Mouse (Mus musculus) hindbrain, embryonic 10.5 days (tissue): ENCODE data around the gene Grm5. TPM values are rescaled to one million over a fixed set of nuclear protein-coding genes. Genes with fewer than 3 reads are reported as not detected.

Experiments
- DNase-seq: peaks from one replicate; pipeline ENCODE4 v3.0.0-alpha.2; 2017; ENCODE audit warnings: low spot score
- H3K27ac ChIP-seq: fragments of 300-500 bp; sonication (generic); 2 replicates; pipeline ENCODE4 v1.5.1; 2016; ENCODE audit warnings: mild to moderate bottlenecking, moderate library complexity
- H3K27me3 ChIP-seq: fragments of 300-500 bp; sonication (generic); 2 replicates; pipeline ENCODE4 v1.6.1; 2016; ENCODE audit warnings: mild to moderate bottlenecking; ENCODE audit not compliant: poor library complexity, insufficient read depth, severe bottlenecking
- H3K36me3 ChIP-seq: fragments of 300-500 bp; sonication (generic); 2 replicates; pipeline ENCODE4 v1.6.1; 2016; ENCODE audit warnings: mild to moderate bottlenecking, moderate library complexity
- H3K4me1 ChIP-seq: fragments of 300-500 bp; sonication (generic); replicated peaks from 2 replicates; pipeline ENCODE4 v1.6.1; 2016; ENCODE audit warnings: mild to moderate bottlenecking
- H3K4me3 ChIP-seq: fragments of 300-500 bp; sonication (generic); 2 replicates; pipeline ENCODE4 v1.5.1; 2016; ENCODE audit warnings: mild to moderate bottlenecking, moderate library complexity
- H3K9me3 ChIP-seq: fragments of 300-500 bp; sonication (generic); 2 replicates; pipeline ENCODE4 v1.6.1; 2016; ENCODE audit warnings: mild to moderate bottlenecking, moderate library complexity
- WGBS: fragments of 180-500 bp; shearing (Covaris S2); methylation state at CpG from one replicate; pipeline ENCODE4 v1.1.7; 2016; 5-methylcytosine and 5-hydroxymethylcytosine counted together
- polyA plus RNA-seq: library from polyadenylated mRNA; unstranded; fragments of >200 nt; fragmentation: Nextera tagmentation; extraction: Ambion mirVana; gene quantifications from 2 replicates; pipeline ENCODE4 v1.2.1, GENCODE M21; 2016

Grm5 gene
- polyA plus RNA-seq: 0.07 and 0.41 TPM in 2 replicates

GRCm38 (mm10) chr7:87583868-87584267, at the start of gene Grm5:
TSS of gene Grm5 (plus strand) at chr7:87584168.
- Histone ChIP-seq H3K4me1 (peaks cover 8% of the 10 kb centered on the region), H3K9me3 (no peaks in the 10 kb centered on the region), H3K4me3 (peak within 1 kb of the TSS; percentile 54), H3K27me3 (peaks cover 48% of the 10 kb centered on the region), H3K36me3 (no peaks in the 10 kb centered on the region), H3K27ac (peak within 1 kb of the TSS; percentile 57; the same call in 1 of the 2 replicates)
- DNase-seq: no peak
- 14% methylated on average over 2 of the region's 2 CpGs for WGBS

- Histone ChIP-seq H3K9me3 (no peaks in the 10 kb centered on the region), H3K36me3 (no peaks in the 10 kb centered on the region), H3K27me3 (no peaks in the 10 kb centered on the region)
Observed at GRCm38 (mm10) chr7:87539031-87539430, 44.9 kb upstream of the Grm5 start.

GRCm38 (mm10) chr7:87565300-87565699, 18.7 kb upstream of the Grm5 start:
- DNase-seq: no peak
- no peak overlapping the region for H3K27ac ChIP-seq
- no peaks in the 10 kb centered on the region for H3K4me1 ChIP-seq
- H3K4me3 ChIP-seq: no peak overlapping the region
- WGBS: 41% methylated on average over 1 of the region's 1 CpGs
- no peaks in the 10 kb centered on the region for H3K27me3 ChIP-seq
- H3K36me3 ChIP-seq: no peaks in the 10 kb centered on the region
- no peaks in the 10 kb centered on the region for H3K9me3 ChIP-seq

More at GRCm38 (mm10) chr7:87539031-87539430, 44.9 kb upstream of the Grm5 start:
- no peak for DNase-seq
- no peak overlapping the region for H3K27ac ChIP-seq
- no peak overlapping the region for H3K4me3 ChIP-seq
- H3K4me1 ChIP-seq: no peaks in the 10 kb centered on the region

GRCm38 (mm10) chr7:87566476-87566875, 17.5 kb upstream of the Grm5 start:
- no peaks in the 10 kb centered on the region for H3K4me1 ChIP-seq
- DNase-seq: no peak
- no peaks in the 10 kb centered on the region for H3K36me3 ChIP-seq
- no peaks in the 10 kb centered on the region for H3K27me3 ChIP-seq
- H3K4me3 ChIP-seq: no peak overlapping the region
- no peak overlapping the region for H3K27ac ChIP-seq
- no peaks in the 10 kb centered on the region for H3K9me3 ChIP-seq

GRCm38 (mm10) chr7:87584281-87584701, 323 bp downstream of the Grm5 start:
- H3K27ac ChIP-seq: peak overlapping the region; percentile 57; the same call in 1 of the 2 replicates

GRCm38 (mm10) chr7:87586271-87586937, 2.4 kb downstream of the Grm5 start:
- H3K4me3 ChIP-seq: no peak overlapping the region
- peaks cover 48% of the 10 kb centered on the region for H3K27me3 ChIP-seq
- WGBS: 11% methylated on average over 10 of the region's 10 CpGs
- H3K27ac ChIP-seq: no peak overlapping the region
- H3K36me3 ChIP-seq: no peaks in the 10 kb centered on the region
- H3K9me3 ChIP-seq: no peaks in the 10 kb centered on the region
- no peak for DNase-seq
- H3K4me1 ChIP-seq: peaks cover 8% of the 10 kb centered on the region

More at GRCm38 (mm10) chr7:87584281-87584701, 323 bp downstream of the Grm5 start:
- peak overlapping the region; percentile 54 for H3K4me3 ChIP-seq
- no peaks in the 10 kb centered on the region for H3K9me3 ChIP-seq
- peaks cover 48% of the 10 kb centered on the region for H3K27me3 ChIP-seq
- H3K4me1 ChIP-seq: peaks cover 8% of the 10 kb centered on the region
- under 1% methylated on average over 28 of the region's 28 CpGs for WGBS
- H3K36me3 ChIP-seq: no peaks in the 10 kb centered on the region
- peak; percentile 63 for DNase-seq

GRCm38 (mm10) chr7:87587976-87588375, 4.0 kb downstream of the Grm5 start:
- no peak overlapping the region for H3K27ac ChIP-seq

GRCm38 (mm10) chr7:87626251-87626650, 42.3 kb downstream of the Grm5 start:
- 74% methylated on average over 2 of the region's 2 CpGs for WGBS
- Histone ChIP-seq H3K4me1 (no peaks in the 10 kb centered on the region), H3K9me3 (no peaks in the 10 kb centered on the region), H3K27ac (no peak overlapping the region), H3K36me3 (no peaks in the 10 kb centered on the region), H3K27me3 (no peaks in the 10 kb centered on the region), H3K4me3 (no peak overlapping the region)
- no peak for DNase-seq

More at GRCm38 (mm10) chr7:87587976-87588375, 4.0 kb downstream of the Grm5 start:
- Histone ChIP-seq H3K4me1 (peaks cover 8% of the 10 kb centered on the region), H3K4me3 (no peak overlapping the region), H3K9me3 (no peaks in the 10 kb centered on the region), H3K36me3 (no peaks in the 10 kb centered on the region), H3K27me3 (peaks cover 45% of the 10 kb centered on the region)
- DNase-seq: no peak
- 27% methylated on average over 1 of the region's 1 CpGs for WGBS

GRCm38 (mm10) chr7:87635530-87635929, 51.6 kb downstream of the Grm5 start:
- 43% methylated on average over 1 of the region's 1 CpGs for WGBS
- Histone ChIP-seq H3K27me3 (no peaks in the 10 kb centered on the region), H3K4me3 (no peak overlapping the region), H3K27ac (no peak overlapping the region), H3K36me3 (no peaks in the 10 kb centered on the region), H3K9me3 (no peaks in the 10 kb centered on the region), H3K4me1 (no peaks in the 10 kb centered on the region)
- no peak for DNase-seq

GRCm38 (mm10) chr7:87650610-87651009, 66.6 kb downstream of the Grm5 start:
- Histone ChIP-seq H3K36me3 (no peaks in the 10 kb centered on the region), H3K4me1 (no peaks in the 10 kb centered on the region), H3K9me3 (no peaks in the 10 kb centered on the region), H3K27me3 (no peaks in the 10 kb centered on the region), H3K4me3 (no peak overlapping the region), H3K27ac (no peak overlapping the region)
- 86% methylated on average over 3 of the region's 3 CpGs for WGBS
- DNase-seq: no peak

GRCm38 (mm10) chr7:87661794-87662193, 77.8 kb downstream of the Grm5 start:
- Histone ChIP-seq H3K9me3 (no peaks in the 10 kb centered on the region), H3K27ac (no peak overlapping the region), H3K4me1 (no peaks in the 10 kb centered on the region), H3K4me3 (no peak overlapping the region), H3K36me3 (no peaks in the 10 kb centered on the region), H3K27me3 (no peaks in the 10 kb centered on the region)
- WGBS: 66% methylated on average over 3 of the region's 3 CpGs
- no peak for DNase-seq

- H3K36me3 ChIP-seq: no peaks in the 10 kb centered on the region
- no peaks in the 10 kb centered on the region for H3K27me3 ChIP-seq
- no peaks in the 10 kb centered on the region for H3K9me3 ChIP-seq
- no peak for DNase-seq
- no peak overlapping the region for H3K4me3 ChIP-seq
- 89% methylated on average over 2 of the region's 2 CpGs for WGBS
- no peak overlapping the region for H3K27ac ChIP-seq
- H3K4me1 ChIP-seq: no peaks in the 10 kb centered on the region
Observed at GRCm38 (mm10) chr7:87664041-87664440, 80.1 kb downstream of the Grm5 start.

GRCm38 (mm10) chr7:87716393-87716792, 132.4 kb downstream of the Grm5 start:
- Histone ChIP-seq H3K4me1 (no peaks in the 10 kb centered on the region), H3K9me3 (no peaks in the 10 kb centered on the region), H3K27me3 (no peaks in the 10 kb centered on the region), H3K27ac (no peak overlapping the region), H3K36me3 (no peaks in the 10 kb centered on the region), H3K4me3 (no peak overlapping the region)
- no peak for DNase-seq
- 77% methylated on average over 1 of the region's 1 CpGs for WGBS
